Mouse (Mus musculus) cerebellum, adult 2 months (tissue): ENCODE measurements around the gene Gm39115. TPM values are rescaled to one million over a fixed set of nuclear protein-coding genes. Genes with fewer than 3 reads are reported as not detected.
"Not testable (repeated sequence)": the region's sequence is repeated elsewhere in the genome, so short reads cannot be mapped to it uniquely, and the experiment has no call there.

Source experiments
- DNase-seq, 2 experiments: peaks; one replicate each; pipeline ENCODE4 v3.0.0; 2021
- H3K27ac ChIP-seq: fragments of 200-500 bp; 2 replicates; pipeline ENCODE4 v1.5.1; 2012; ENCODE audit warnings: low read length, control low read depth, inconsistent platforms; ENCODE audit not compliant: insufficient read depth
- H3K27me3 ChIP-seq: fragments of 200-500 bp; 2 replicates; pipeline ENCODE4 v1.6.1; 2012; ENCODE audit warnings: inconsistent platforms, mild to moderate bottlenecking, low read length, moderate library complexity; ENCODE audit not compliant: control insufficient read depth, insufficient read depth
- H3K4me1 ChIP-seq: fragments of 200-500 bp; 2 replicates; pipeline ENCODE4 v1.6.1; 2011; ENCODE audit warnings: low read length; ENCODE audit not compliant: control insufficient read depth, insufficient read depth
- H3K4me3 ChIP-seq: fragments of 200-500 bp; replicated peaks from 2 replicates; pipeline ENCODE3; 2011; ENCODE audit warnings: mild to moderate bottlenecking, low read depth, low read length, control low read depth; ENCODE audit not compliant: insufficient read depth
- CTCF ChIP-seq: fragments of 200-500 bp; IDR thresholded peaks from 2 replicates; pipeline ENCODE4 v1.5.1; 2011; ENCODE audit warnings: low read depth, mild to moderate bottlenecking, control low read depth, low read length, moderate library complexity, borderline replicate concordance; ENCODE audit not compliant: insufficient read depth
- POLR2A ChIP-seq: fragments of 200-500 bp; IDR thresholded peaks from 2 replicates; pipeline ENCODE4 v1.6.1; 2011; ENCODE audit warnings: low read length, control low read depth, borderline replicate concordance; ENCODE audit not compliant: insufficient read depth
- WGBS: fragments of 180-500 bp; shearing (Covaris S2); methylation state at CpG from one replicate; pipeline ENCODE4 v1.1.7; 2018; 5-methylcytosine and 5-hydroxymethylcytosine counted together
- polyA plus RNA-seq: library from polyadenylated mRNA; depleted of rRNA; stranded (reverse); fragments of >200 nt; gene quantifications from 2 replicates; pipeline ENCODE4 v1.2.3, GENCODE M21; 2012

Gm39115 gene
- polyA plus RNA-seq, 1 experiment, result not detected

DNA sequence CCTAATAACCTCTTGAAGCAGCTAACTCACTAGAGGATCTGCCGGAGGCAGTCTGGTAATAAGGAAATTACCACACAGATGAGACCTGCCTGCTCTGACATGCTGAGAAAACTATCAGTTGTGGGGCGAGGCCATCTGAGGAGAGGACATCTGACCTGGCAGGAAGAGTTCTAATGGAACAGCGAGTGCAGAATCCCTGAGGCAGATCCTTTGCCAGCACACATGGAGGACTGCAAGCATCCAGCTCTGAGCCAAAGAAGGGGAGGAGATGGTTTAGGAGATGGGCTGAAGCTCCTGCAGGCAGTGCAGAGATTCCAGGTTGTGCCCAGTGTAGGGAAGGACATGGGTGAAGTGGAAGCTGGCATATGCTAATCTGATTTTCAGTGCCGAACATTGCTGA, 16.4 kb upstream of the Gm39115 start:
- peak in 1 of 2 experiments; percentile 2 for DNase-seq
- Histone ChIP-seq H3K27ac (no peak overlapping the region), H3K4me3 (no peak overlapping the region), H3K27me3 (no peaks in the 10 kb centered on the region), H3K4me1 (no peaks in the 10 kb centered on the region)
- TF ChIP-seq CTCF (no peak), POLR2A (no peak)
- WGBS, result 35% methylated on average over 4 of the region's 4 CpGs

DNA sequence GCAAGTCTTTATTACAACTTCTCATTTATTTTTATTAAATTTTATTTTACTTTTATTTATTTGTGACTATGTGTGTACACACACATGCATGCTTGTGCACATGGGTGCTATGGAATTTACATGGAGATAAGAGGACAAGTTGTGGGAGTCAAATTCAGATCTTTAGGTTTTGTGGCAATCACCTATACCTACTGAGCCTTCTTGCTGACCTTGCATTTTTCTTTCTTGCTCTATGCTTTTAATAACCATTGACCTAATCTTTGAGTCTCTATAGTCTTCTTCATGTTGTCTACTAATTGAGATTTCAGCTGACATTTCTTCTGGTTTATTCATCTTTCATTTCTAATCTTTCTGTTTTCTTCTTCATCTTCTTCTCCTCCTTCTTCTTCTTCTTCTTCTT, 12.8 kb upstream of the Gm39115 start:
- no peak overlapping the region for H3K4me3 ChIP-seq
- DNase-seq, result no peak
- H3K27me3 ChIP-seq, result no peaks in the 10 kb centered on the region
- no peaks in the 10 kb centered on the region for H3K4me1 ChIP-seq
- TF ChIP-seq POLR2A, result no peak
- no peak for TF ChIP-seq CTCF
- no peak overlapping the region for H3K27ac ChIP-seq

GRCm38 (mm10) chr7:142146033-142146432, 10.2 kb upstream of the Gm39115 start:
- Histone ChIP-seq H3K27me3 (no peaks in the 10 kb centered on the region), H3K27ac (no peak overlapping the region), H3K4me1 (no peaks in the 10 kb centered on the region), H3K4me3 (no peak overlapping the region)
- TF ChIP-seq POLR2A (no peak), CTCF (0 out of 2 replicates have a peak, but pooled peaks have one; percentile 6)
- DNase-seq, result peak; percentile 15 to 26
- WGBS, result 10% methylated on average over 1 of the region's 1 CpGs

GRCm38 (mm10) chr7:142145413-142145940, 9.6 kb upstream of the Gm39115 start:
- TF ChIP-seq CTCF (no peak), POLR2A (no peak)
- H3K4me3 ChIP-seq, result no peak overlapping the region
- 46% methylated on average over 4 of the region's 4 CpGs for WGBS
- DNase-seq, result no peak
- no peaks in the 10 kb centered on the region for H3K27me3 ChIP-seq
- H3K4me1 ChIP-seq, result no peaks in the 10 kb centered on the region
- H3K27ac ChIP-seq, result no peak overlapping the region

GRCm38 (mm10) chr7:142144507-142144906, 8.7 kb upstream of the Gm39115 start, which contains the start of gene Gm45337:
Gene Gm45337 (minus strand): TSS chr7:142144607.
- no peak for DNase-seq
- Histone ChIP-seq H3K4me3 (no peak within 1 kb of the TSS), H3K27me3 (no peaks in the 10 kb centered on the region), H3K27ac (no peak within 1 kb of the TSS), H3K4me1 (no peaks in the 10 kb centered on the region)
- TF ChIP-seq POLR2A (no peak), CTCF (no peak)
- 83% methylated on average over 1 of the region's 1 CpGs for WGBS

- not testable (repeated sequence) for H3K4me1 ChIP-seq, DNase-seq, H3K4me3 ChIP-seq, H3K27me3 ChIP-seq, H3K27ac ChIP-seq
- 68% methylated on average over 1 of the region's 1 CpGs for WGBS
Measured at GRCm38 (mm10) chr7:142143506-142144010, 7.7 kb upstream of the Gm39115 start.

DNA sequence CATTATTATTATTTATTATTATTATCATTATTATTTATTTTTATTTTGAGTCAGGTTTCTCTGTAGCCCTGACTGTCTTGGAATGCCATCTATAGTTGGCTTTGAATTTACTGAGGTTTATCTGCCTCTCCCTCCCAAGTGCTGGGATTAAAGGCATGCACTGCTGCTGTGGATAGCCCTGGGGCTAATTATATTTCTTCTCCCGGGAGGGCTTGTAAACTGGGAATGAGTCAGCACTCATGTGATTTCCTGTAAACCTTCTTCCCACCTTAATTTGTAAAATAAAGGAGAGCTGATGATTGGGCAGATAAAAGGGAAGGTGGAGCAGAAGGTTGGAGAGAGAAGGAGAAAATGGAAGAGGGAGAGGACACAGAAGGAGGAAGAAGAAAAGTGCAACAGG, 4.9 kb upstream of the Gm39115 start:
- WGBS, result 51% methylated on average over 1 of the region's 1 CpGs
- no peak for DNase-seq
- no peak overlapping the region for H3K27ac ChIP-seq
- no peak for TF ChIP-seq CTCF
- TF ChIP-seq POLR2A, result no peak
- H3K4me1 ChIP-seq, result no peaks in the 10 kb centered on the region
- no peak overlapping the region for H3K4me3 ChIP-seq
- H3K27me3 ChIP-seq, result no peaks in the 10 kb centered on the region

- H3K27me3 ChIP-seq, result no peaks in the 10 kb centered on the region
- DNase-seq, result peak in 1 of 2 experiments; percentile 13
- H3K4me1 ChIP-seq, result no peaks in the 10 kb centered on the region
- no peak overlapping the region for H3K4me3 ChIP-seq
- no peak overlapping the region for H3K27ac ChIP-seq
- 60% methylated on average over 4 of the region's 4 CpGs for WGBS
- peak; percentile 44; the same call in 1 of the 2 replicates for TF ChIP-seq CTCF
- no peak for TF ChIP-seq POLR2A
Measured at GRCm38 (mm10) chr7:142134206-142134995, 1.4 kb downstream of the Gm39115 start.
